Mouse (Mus musculus): ENCODE measurements at regions not wholly inside any gene's neighbourhood (a gene's known extent, or its start where the extent isn't known, plus 50 kb on each side); places are given as distances from the start of the nearest gene placed in this dataset.
"Not testable (repeated sequence)": the region's sequence is repeated elsewhere in the genome, so short reads cannot be mapped to it uniquely, and the experiment has no call there.

GRCm38 (mm10) chr12:24252071-24252874 is 155.2 kb upstream of the 9030624G23Rik start:
- H3K9me3 ChIP-seq; H3K4me1 ChIP-seq; H3K27me3 ChIP-seq (replicated peaks); H3K36me3 ChIP-seq (replicated peaks); ATAC-seq (replicated peaks): not testable (repeated sequence)
- Histone ChIP-seq H3K4me3 (peak overlapping the region; percentile 50), H3K4me2 (peak overlapping the region; percentile 49), H3K27ac (0 out of 2 replicates have a peak overlapping the region, but pooled peaks have one; percentile 42), H3K9ac (peak overlapping the region; percentile 46)
- 2% methylated on average over 69 of the region's 77 CpGs for WGBS
